Mouse (Mus musculus): ENCODE measurements at regions not wholly inside any gene's neighbourhood (a gene's known extent, or its start where the extent isn't known, plus 50 kb on each side); places are given as distances from the start of the nearest gene placed in this dataset.

GRCm38 (mm10) chr1:57174289-57174890 lies 195.9 kb upstream of the Satb2 start:
- peak; percentile 45; the same call in 1 of the 2 replicates for ATAC-seq
- Histone ChIP-seq H3K9ac (no peak overlapping the region), H3K4me1 (ENCODE audit: insufficient read depth) (no peaks in the 10 kb centered on the region), H3K9me3 (ENCODE audit: low read length) (no peaks in the 10 kb centered on the region), H3K36me3 (ENCODE audit: insufficient read depth) (no peaks in the 10 kb centered on the region), H3K4me3 (ENCODE audit: low read depth, low read length) (no peak overlapping the region), H3K27me3 (ENCODE audit: insufficient read depth, low read length) (no peaks in the 10 kb centered on the region), H3K4me2 (ENCODE audit: low read depth) (no peak overlapping the region), H3K27ac (ENCODE audit: low read depth, low read length) (no peak overlapping the region)
- peak; percentile 16 for DNase-seq
- WGBS, result 23% methylated on average over 10 of the region's 10 CpGs
- TF ChIP-seq CTCF (IDR thresholded peaks at IDR 0.05; ENCODE audit: low read depth), result no peak

DNA sequence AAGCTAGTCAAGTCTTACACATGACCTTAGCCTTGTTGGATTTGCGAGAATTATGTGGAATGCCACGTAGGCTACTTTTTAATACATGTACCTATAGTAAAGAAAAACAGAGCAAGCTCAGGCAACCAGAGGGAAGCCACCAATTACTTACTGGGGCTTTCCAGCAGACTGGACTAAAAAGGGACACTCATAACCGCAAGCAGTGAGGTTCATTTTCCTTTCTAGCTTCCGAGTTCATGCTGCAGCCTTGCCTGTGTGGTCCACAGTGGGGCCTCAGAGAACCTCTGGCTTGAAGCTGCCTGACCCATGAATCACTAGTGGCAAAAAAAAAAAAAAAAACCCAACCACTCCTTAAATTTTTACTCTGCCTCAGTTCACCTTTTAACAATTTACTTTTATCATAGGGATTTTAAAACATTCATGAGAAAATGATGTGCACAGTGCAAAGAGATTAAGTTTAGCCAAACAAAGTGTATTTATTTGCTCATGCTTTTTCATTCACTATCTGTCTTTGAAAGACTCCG lies 188.6 kb upstream of the 1700066M21Rik start:
- TF ChIP-seq CTCF (IDR thresholded peaks at IDR 0.05; ENCODE audit: low read depth), result no peak
- Histone ChIP-seq H3K4me3 (ENCODE audit: low read depth, low read length) (no peak overlapping the region), H3K27me3 (ENCODE audit: insufficient read depth, low read length) (no peaks in the 10 kb centered on the region), H3K27ac (ENCODE audit: low read depth, low read length) (no peak overlapping the region), H3K4me1 (ENCODE audit: insufficient read depth) (no peaks in the 10 kb centered on the region), H3K4me2 (ENCODE audit: low read depth) (no peak overlapping the region), H3K9ac (no peak overlapping the region), H3K9me3 (ENCODE audit: low read length) (no peaks in the 10 kb centered on the region), H3K36me3 (ENCODE audit: insufficient read depth) (no peaks in the 10 kb centered on the region)
- DNase-seq (no peak), ATAC-seq (no peak)
- WGBS, result 84% methylated on average over 5 of the region's 5 CpGs

GRCm38 (mm10) chr1:57201274-57201673 lies 176.1 kb upstream of the 1700066M21Rik start:
- DNase-seq, result no peak
- no peak for ATAC-seq
- Histone ChIP-seq H3K4me2 (ENCODE audit: low read depth) (no peak overlapping the region), H3K4me3 (ENCODE audit: low read depth, low read length) (no peak overlapping the region), H3K27ac (ENCODE audit: low read depth, low read length) (no peak overlapping the region), H3K9me3 (ENCODE audit: low read length) (no peaks in the 10 kb centered on the region), H3K27me3 (ENCODE audit: insufficient read depth, low read length) (no peaks in the 10 kb centered on the region), H3K4me1 (ENCODE audit: insufficient read depth) (peaks cover 3% of the 10 kb centered on the region; the same call in 1 of the 2 replicates), H3K36me3 (ENCODE audit: insufficient read depth) (no peaks in the 10 kb centered on the region), H3K9ac (no peak overlapping the region)
- TF ChIP-seq CTCF (IDR thresholded peaks at IDR 0.05; ENCODE audit: low read depth), result no peak
- 71% methylated on average over 6 of the region's 6 CpGs for WGBS

GRCm38 (mm10) chr1:57204331-57204730 lies 173.1 kb upstream of the 1700066M21Rik start:
- no peak for ATAC-seq
- Histone ChIP-seq H3K4me1 (ENCODE audit: insufficient read depth) (peaks cover 3% of the 10 kb centered on the region; the same call in 1 of the 2 replicates), H3K9ac (no peak overlapping the region), H3K4me2 (ENCODE audit: low read depth) (no peak overlapping the region), H3K27me3 (ENCODE audit: insufficient read depth, low read length) (no peaks in the 10 kb centered on the region), H3K36me3 (ENCODE audit: insufficient read depth) (no peaks in the 10 kb centered on the region), H3K27ac (ENCODE audit: low read depth, low read length) (no peak overlapping the region), H3K9me3 (ENCODE audit: low read length) (no peaks in the 10 kb centered on the region), H3K4me3 (ENCODE audit: low read depth, low read length) (no peak overlapping the region)
- DNase-seq, result no peak
- WGBS, result 57% methylated on average over 3 of the region's 3 CpGs
- no peak for TF ChIP-seq CTCF (IDR thresholded peaks at IDR 0.05; ENCODE audit: low read depth)

DNA sequence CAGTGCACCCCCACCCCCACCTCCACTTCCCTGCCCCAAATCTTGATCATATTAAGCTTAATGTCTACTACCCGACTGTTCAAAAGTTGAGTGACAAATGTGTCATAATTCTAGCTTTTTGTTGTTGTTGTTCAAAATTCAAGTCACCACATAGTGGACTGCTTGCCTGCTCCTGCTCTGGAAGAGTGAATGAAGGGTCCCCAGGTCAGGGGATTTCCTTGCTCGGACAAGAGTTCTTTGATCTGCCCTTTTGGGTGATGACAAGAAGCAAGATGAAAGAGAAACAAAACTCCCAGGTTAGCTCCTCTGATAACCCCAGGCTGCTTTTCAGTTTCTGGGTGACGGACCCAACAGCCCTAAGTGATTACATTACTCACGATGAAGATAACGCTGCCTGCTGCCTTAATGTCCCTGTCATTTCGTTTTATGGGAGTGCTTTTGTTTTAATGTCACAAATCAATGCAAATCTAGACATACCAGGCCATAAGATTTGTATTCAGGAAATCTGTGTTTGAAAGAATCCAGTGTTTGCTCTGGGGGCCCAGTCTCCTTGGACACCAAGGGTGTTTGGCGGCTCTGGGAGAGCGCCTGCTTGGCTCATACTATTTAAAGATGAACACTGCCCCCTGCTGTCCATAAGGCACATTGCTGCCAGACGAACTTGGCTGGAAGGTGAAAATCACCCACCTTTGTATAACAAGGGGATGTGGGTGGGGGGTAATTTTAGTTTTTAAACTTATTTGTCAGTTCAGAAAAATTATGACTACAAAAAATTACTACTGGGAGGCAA lies 172.0 kb upstream of the 1700066M21Rik start:
- TF ChIP-seq CTCF (IDR thresholded peaks at IDR 0.05; ENCODE audit: low read depth), result peak; percentile 89
- Histone ChIP-seq H3K27me3 (ENCODE audit: insufficient read depth, low read length) (no peaks in the 10 kb centered on the region), H3K27ac (ENCODE audit: low read depth, low read length) (no peak overlapping the region), H3K4me2 (ENCODE audit: low read depth) (peak overlapping the region; percentile 14), H3K4me3 (ENCODE audit: low read depth, low read length) (no peak overlapping the region), H3K9me3 (ENCODE audit: low read length) (no peaks in the 10 kb centered on the region), H3K4me1 (ENCODE audit: insufficient read depth) (peaks cover 3% of the 10 kb centered on the region; the same call in 1 of the 2 replicates), H3K9ac (no peak overlapping the region), H3K36me3 (ENCODE audit: insufficient read depth) (no peaks in the 10 kb centered on the region)
- 7% methylated on average over 9 of the region's 9 CpGs for WGBS
- DNase-seq, result peak; percentile 93
- peak; percentile 86 for ATAC-seq

GRCm38 (mm10) chr1:57206496-57206895 lies 170.9 kb upstream of the 1700066M21Rik start:
- no peak for TF ChIP-seq CTCF (IDR thresholded peaks at IDR 0.05; ENCODE audit: low read depth)
- H3K27me3 ChIP-seq (ENCODE audit: insufficient read depth, low read length), result no peaks in the 10 kb centered on the region
- no peak for ATAC-seq

GRCm38 (mm10) chr1:57206944-57207343 lies 170.5 kb upstream of the 1700066M21Rik start:
- ATAC-seq, result no peak
- H3K27ac ChIP-seq (ENCODE audit: low read depth, low read length), result no peak overlapping the region

More at GRCm38 (mm10) chr1:57206496-57206895, 170.9 kb upstream of the 1700066M21Rik start:
- Histone ChIP-seq H3K4me3 (ENCODE audit: low read depth, low read length) (no peak overlapping the region), H3K4me1 (ENCODE audit: insufficient read depth) (peaks cover 6% of the 10 kb centered on the region), H3K36me3 (ENCODE audit: insufficient read depth) (no peaks in the 10 kb centered on the region), H3K9me3 (ENCODE audit: low read length) (no peaks in the 10 kb centered on the region), H3K9ac (no peak overlapping the region), H3K27ac (ENCODE audit: low read depth, low read length) (no peak overlapping the region), H3K4me2 (ENCODE audit: low read depth) (no peak overlapping the region)
- 53% methylated on average over 3 of the region's 3 CpGs for WGBS
- no peak for DNase-seq

More at GRCm38 (mm10) chr1:57206944-57207343, 170.5 kb upstream of the 1700066M21Rik start:
- Histone ChIP-seq H3K4me2 (ENCODE audit: low read depth) (no peak overlapping the region), H3K4me3 (ENCODE audit: low read depth, low read length) (no peak overlapping the region), H3K27me3 (ENCODE audit: insufficient read depth, low read length) (no peaks in the 10 kb centered on the region), H3K9me3 (ENCODE audit: low read length) (no peaks in the 10 kb centered on the region), H3K4me1 (ENCODE audit: insufficient read depth) (peaks cover 6% of the 10 kb centered on the region), H3K9ac (no peak overlapping the region), H3K36me3 (ENCODE audit: insufficient read depth) (no peaks in the 10 kb centered on the region)
- WGBS, result 12% methylated on average over 1 of the region's 1 CpGs
- no peak for DNase-seq
- no peak for TF ChIP-seq CTCF (IDR thresholded peaks at IDR 0.05; ENCODE audit: low read depth)
